Mouse (Mus musculus) heart, adult 2 months (tissue): ENCODE measurements at regions not wholly inside any gene's neighbourhood (a gene's known extent, or its start where the extent isn't known, plus 50 kb on each side); places are given as distances from the start of the nearest gene placed in this dataset.

ENCODE experiments used
- DNase-seq, 2 experiments: peaks; one replicate each; pipeline ENCODE4 v3.0.0; 2021
- H3K27ac ChIP-seq: fragments of 200-600 bp; 2 replicates; pipeline ENCODE4 v1.8.1; 2022
- H3K27me3 ChIP-seq: fragments of 200-500 bp; 2 replicates; pipeline ENCODE4 v1.6.1; 2012; ENCODE audit warnings: mild to moderate bottlenecking, low read length, inconsistent platforms, mixed read lengths; ENCODE audit not compliant: control insufficient read depth, insufficient read depth
- H3K36me3 ChIP-seq: fragments of 200-500 bp; 2 replicates; pipeline ENCODE4 v1.6.1; 2012; ENCODE audit warnings: low read length, inconsistent platforms; ENCODE audit not compliant: control insufficient read depth, insufficient read depth
- H3K4me1 ChIP-seq: fragments of 200-500 bp; 2 replicates; pipeline ENCODE4 v1.6.1; 2011; ENCODE audit warnings: low read length; ENCODE audit not compliant: control insufficient read depth, insufficient read depth
- H3K4me3 ChIP-seq: fragments of 200-600 bp; 2 replicates; pipeline ENCODE4 v1.8.1; 2022
- H3K79me2 ChIP-seq: fragments of 200-500 bp; replicated peaks from 2 replicates; pipeline ENCODE4 v1.6.1; 2012; ENCODE audit warnings: mild to moderate bottlenecking, inconsistent platforms, low read length, moderate library complexity, mixed read lengths; ENCODE audit not compliant: control insufficient read depth, insufficient read depth
- H3K9ac ChIP-seq: fragments of 200-500 bp; 2 replicates; pipeline ENCODE4 v1.6.1; 2012; ENCODE audit warnings: low read depth, mild to moderate bottlenecking, control low read depth, inconsistent platforms, low read length, mixed read lengths
- CTCF ChIP-seq: fragments of 200-600 bp; IDR thresholded peaks from 2 replicates; pipeline ENCODE4 v1.8.1; 2022; ENCODE audit warnings: antibody characterized with exemption, mild to moderate bottlenecking, moderate library complexity
- EP300 ChIP-seq: fragments of 200-500 bp; IDR thresholded peaks from 2 replicates; pipeline ENCODE4 v1.6.1; 2011; ENCODE audit warnings: low read depth, low read length, control low read depth; ENCODE audit not compliant: insufficient read depth
- POLR2A ChIP-seq: fragments of 200-500 bp; IDR thresholded peaks from 2 replicates; pipeline ENCODE4 v1.6.1; 2011; ENCODE audit warnings: mild to moderate bottlenecking, low read depth, low read length, control low read depth; ENCODE audit not compliant: insufficient read depth
- WGBS: fragments of 180-500 bp; shearing (Covaris S2); methylation state at CpG from one replicate; pipeline ENCODE4 v1.1.7; 2018; 5-methylcytosine and 5-hydroxymethylcytosine counted together
- intact Hi-C: fragments of 180-260 bp; cut with DNase I; formaldehyde crosslinking; loops from one replicate; pipeline ENCODE4 v1.15.1; 2025

- 58% methylated on average over 1 of the region's 1 CpGs for WGBS
Observed at GRCm38 (mm10) chr11:27221956-27222355, 628.2 kb upstream of the Vrk2 start.

GRCm38 (mm10) chr11:27219715-27220699 lies 626.2 kb upstream of the Vrk2 start:
- no peak overlapping the region for H3K27ac ChIP-seq
- no peak for DNase-seq
- no peaks in the 10 kb centered on the region for H3K4me1 ChIP-seq
- TF ChIP-seq POLR2A: no peak
- peak; percentile 77 for TF ChIP-seq CTCF
- no peaks in the 10 kb centered on the region for H3K79me2 ChIP-seq
- intact Hi-C loops: loop anchor here (10.0 kb wide), 1 partner anchor 1365 kb away; the partner anchor contains the start of gene Ccdc85a
- no peaks in the 10 kb centered on the region for H3K27me3 ChIP-seq
- H3K36me3 ChIP-seq: no peaks in the 10 kb centered on the region
- no peak overlapping the region for H3K9ac ChIP-seq
- no peak overlapping the region for H3K4me3 ChIP-seq
- WGBS: 22% methylated on average over 6 of the region's 6 CpGs

More at GRCm38 (mm10) chr11:27221956-27222355, 628.2 kb upstream of the Vrk2 start:
- intact Hi-C loops: loop anchor here (10.0 kb wide), 1 partner anchor 1363 kb away; the partner anchor contains the start of gene Ccdc85a
- no peak for DNase-seq
- TF ChIP-seq CTCF: no peak
- no peak for TF ChIP-seq POLR2A
- TF ChIP-seq EP300: no peak
- H3K79me2 ChIP-seq: no peaks in the 10 kb centered on the region
- H3K9ac ChIP-seq: no peak overlapping the region
- no peaks in the 10 kb centered on the region for H3K27me3 ChIP-seq
- no peak overlapping the region for H3K4me3 ChIP-seq
- H3K4me1 ChIP-seq: no peaks in the 10 kb centered on the region
- H3K27ac ChIP-seq: no peak overlapping the region
- no peaks in the 10 kb centered on the region for H3K36me3 ChIP-seq

GRCm38 (mm10) chr11:27215752-27216151 lies 622.0 kb upstream of the Vrk2 start:
- intact Hi-C loops: no loop called here

GRCm38 (mm10) chr11:27203330-27204214 lies 609.8 kb upstream of the Vrk2 start:
- H3K27ac ChIP-seq: no peak overlapping the region
- H3K4me3 ChIP-seq: no peak overlapping the region
- no peaks in the 10 kb centered on the region for H3K4me1 ChIP-seq
- 73% methylated on average over 17 of the region's 17 CpGs for WGBS
- H3K36me3 ChIP-seq: no peaks in the 10 kb centered on the region
- no peaks in the 10 kb centered on the region for H3K79me2 ChIP-seq
- H3K9ac ChIP-seq: no peak overlapping the region
- DNase-seq: no peak
- H3K27me3 ChIP-seq: no peaks in the 10 kb centered on the region
- no peak for TF ChIP-seq POLR2A
- no peak for TF ChIP-seq CTCF
- no peak for TF ChIP-seq EP300
- intact Hi-C loops: no loop called here

More at GRCm38 (mm10) chr11:27215752-27216151, 622.0 kb upstream of the Vrk2 start:
- Histone ChIP-seq H3K4me3 (no peak overlapping the region), H3K79me2 (no peaks in the 10 kb centered on the region), H3K4me1 (no peaks in the 10 kb centered on the region), H3K27ac (no peak overlapping the region), H3K9ac (no peak overlapping the region), H3K27me3 (no peaks in the 10 kb centered on the region), H3K36me3 (no peaks in the 10 kb centered on the region)
- WGBS: 46% methylated on average over 3 of the region's 3 CpGs
- DNase-seq: no peak
- TF ChIP-seq EP300: no peak

- H3K27me3 ChIP-seq: no peaks in the 10 kb centered on the region
- H3K9ac ChIP-seq: no peak overlapping the region
- H3K4me1 ChIP-seq: no peaks in the 10 kb centered on the region
- WGBS: 53% methylated on average over 2 of the region's 2 CpGs
- H3K27ac ChIP-seq: no peak overlapping the region
- H3K4me3 ChIP-seq: no peak overlapping the region
- H3K79me2 ChIP-seq: no peaks in the 10 kb centered on the region
- DNase-seq: no peak
- H3K36me3 ChIP-seq: no peaks in the 10 kb centered on the region
- TF ChIP-seq POLR2A (no peak), CTCF (no peak), EP300 (no peak)
- intact Hi-C loops: no loop called here
Observed at GRCm38 (mm10) chr11:27184035-27184434, 590.2 kb upstream of the Vrk2 start.
